In the genomic region with DNA sequence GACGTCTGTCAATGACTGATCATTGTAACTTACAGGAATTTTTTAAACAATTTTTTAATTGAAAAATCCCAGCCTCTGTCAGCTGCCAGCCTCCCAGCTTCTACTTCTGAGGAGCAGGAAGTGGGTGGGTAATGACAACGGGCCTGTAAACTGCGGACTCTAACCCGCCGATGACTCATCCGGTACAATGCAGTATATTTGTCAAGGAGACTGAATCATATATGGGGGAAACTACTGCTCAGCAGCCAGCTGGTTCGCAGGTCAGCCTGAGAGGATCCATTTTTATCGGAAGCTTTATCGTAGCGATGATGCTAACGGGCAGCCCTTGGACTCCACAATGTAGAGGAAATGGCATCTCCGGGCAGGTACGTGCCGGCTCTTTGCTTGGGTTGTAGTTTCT, we compare ENCODE assay signal across 9 mouse cellular contexts. TPM values are rescaled to one million over a fixed set of nuclear protein-coding genes. Genes with fewer than 3 reads are reported as not detected.
A peak's percentile ranks its signal among the peaks of the same experiment; 100 is the strongest.
DNase-seq lines count a peak whose midpoint lies in the region; TF ChIP-seq lines count a peak whose summit lies in the region.
"Had no signal": no experiment of that assay in that cellular context is flagged by ENCODE, and none has a peak within 500 bp of the region (broad histone marks: within the 10 kb centered on the region; RNA-seq: fewer than 3 reads in every experiment).

No protein-coding gene starts in this region.

- H3K27me3 ChIP-seq in myocyte (ENCODE audit: control insufficient read depth, insufficient read depth, insufficient read length) = no peaks in the 10 kb centered on the region
- H3K27me3 ChIP-seq: neural tube, embryonic 12.5 days had no signal

- peaks cover 89% of the 10 kb centered on the region for H3K79me2 ChIP-seq in myocyte (ENCODE audit: control insufficient read depth, insufficient read depth)

- H3K27ac ChIP-seq in bone marrow macrophage, adult 2 months (ENCODE audit: insufficient read depth, low read depth, low read length) = peak overlapping the region; percentile 73
- H3K27ac ChIP-seq: neural tube, embryonic 12.5 days had no signal

- H3ac ChIP-seq in myocyte (ENCODE audit: control insufficient read depth, insufficient read length) = no peak overlapping the region

- H3K4me2 ChIP-seq in myocyte (ENCODE audit: low read depth) = peak overlapping the region; percentile 92
- H3K4me2 ChIP-seq: neural tube, embryonic 12.5 days had no signal

- H3K36me3 ChIP-seq in myocyte (ENCODE audit: control insufficient read depth, insufficient read depth) = no peaks in the 10 kb centered on the region
- H3K36me3 ChIP-seq: neural tube, embryonic 12.5 days had no signal

- H3K4me1 ChIP-seq in bone marrow macrophage, adult 2 months (ENCODE audit: control insufficient read depth, insufficient read depth, low read length) = peaks cover 19% of the 10 kb centered on the region

- peak; percentile 58 for DNase-seq in heart, adult 8-10 months (ENCODE audit: low spot score)
- no peak for DNase-seq in heart, postnatal 4 days
- DNase-seq in B cell, adult 2 months = peak; percentile 50 to 55
- peak; percentile 59 for DNase-seq in layer of hippocampus, adult 9-11 months
- no peak for DNase-seq in embryo, embryonic 11 days
- DNase-seq in spleen, postnatal 10 days (ENCODE audit: low spot score in 2 of 2) = no peak

- H3K4me3 ChIP-seq in bone marrow macrophage, adult 2 months (ENCODE audit: insufficient read depth, low read length) = peak overlapping the region; percentile 54
- H3K4me3 ChIP-seq in myocyte = peak overlapping the region; percentile 28
- H3K4me3 ChIP-seq: neural tube, embryonic 12.5 days had no signal

- TF ChIP-seq POLR2A in bone marrow macrophage, adult 2 months (IDR thresholded peaks at IDR 0.05; ENCODE audit: borderline replicate concordance, low read depth, low read length) = no peak
- TF ChIP-seq POLR2A in myocyte (IDR thresholded peaks at IDR 0.05; ENCODE audit: insufficient read length, low read depth) = no peak

- no peak for TF ChIP-seq CTCF in bone marrow macrophage, adult 2 months (IDR thresholded peaks at IDR 0.05; ENCODE audit: low read depth, low read length)

TF ChIP-seq in myocyte, 11 proteins besides CTCF, POLR2A, EP300 and RAD21:
- TF ChIP-seq E2F4 (IDR thresholded peaks at IDR 0.05; ENCODE audit: insufficient read depth) (no peak), CEBPB (IDR thresholded peaks at IDR 0.05; ENCODE audit: insufficient read depth, poor library complexity, severe bottlenecking) (no peak), MYOD1 (IDR thresholded peaks at IDR 0.05; ENCODE audit: control insufficient read depth in 1 of 3, insufficient read length in 2 of 3, low read depth in 2 of 3) (peak in 1 of 3 experiments; percentile 42), USF1 (IDR thresholded peaks at IDR 0.05; ENCODE audit: low read depth) (no peak), REST (IDR thresholded peaks at IDR 0.05; ENCODE audit: insufficient read depth, insufficient read length) (no peak), POLR2AphosphoS2 (IDR thresholded peaks at IDR 0.05; ENCODE audit: insufficient read length, low read depth) (peak; percentile 21)

RNA-seq across cellular contexts. Expression of gene Spred2, which starts 55.2 kb away (rescaled TPM):
- total RNA-seq in heart, adult 8-10 months (2022) = 10 to 100 TPM; 17.0 to 20.7 (median 20.0) TPM
- total RNA-seq in heart, postnatal 4 days (2021) = 10 to 100 TPM; 27.9 to 28.2 TPM
- polyA plus RNA-seq in bone marrow macrophage, adult 2 months (2012; ENCODE audit: insufficient read depth, insufficient read length, missing spikeins) = 5.6 and 5.9 TPM in 2 replicates
- 15.7 TPM for polyA plus RNA-seq in myocyte (2012; fragmentation: generic; extraction: Trizol)

Comparison
In these comparisons a context has a peak if more than half of its experiments do, and no peak if none do; other contexts are left out.
1. DNase-seq: peak in heart, adult 8-10 months (single experiment), B cell, adult 2 months (2 of 2) and layer of hippocampus, adult 9-11 months (single experiment); none in heart, postnatal 4 days (single experiment), embryo, embryonic 11 days (single experiment) and spleen, postnatal 10 days (0 of 2).